Mouse (Mus musculus): ENCODE measurements around the gene Sirt4.

DNA sequence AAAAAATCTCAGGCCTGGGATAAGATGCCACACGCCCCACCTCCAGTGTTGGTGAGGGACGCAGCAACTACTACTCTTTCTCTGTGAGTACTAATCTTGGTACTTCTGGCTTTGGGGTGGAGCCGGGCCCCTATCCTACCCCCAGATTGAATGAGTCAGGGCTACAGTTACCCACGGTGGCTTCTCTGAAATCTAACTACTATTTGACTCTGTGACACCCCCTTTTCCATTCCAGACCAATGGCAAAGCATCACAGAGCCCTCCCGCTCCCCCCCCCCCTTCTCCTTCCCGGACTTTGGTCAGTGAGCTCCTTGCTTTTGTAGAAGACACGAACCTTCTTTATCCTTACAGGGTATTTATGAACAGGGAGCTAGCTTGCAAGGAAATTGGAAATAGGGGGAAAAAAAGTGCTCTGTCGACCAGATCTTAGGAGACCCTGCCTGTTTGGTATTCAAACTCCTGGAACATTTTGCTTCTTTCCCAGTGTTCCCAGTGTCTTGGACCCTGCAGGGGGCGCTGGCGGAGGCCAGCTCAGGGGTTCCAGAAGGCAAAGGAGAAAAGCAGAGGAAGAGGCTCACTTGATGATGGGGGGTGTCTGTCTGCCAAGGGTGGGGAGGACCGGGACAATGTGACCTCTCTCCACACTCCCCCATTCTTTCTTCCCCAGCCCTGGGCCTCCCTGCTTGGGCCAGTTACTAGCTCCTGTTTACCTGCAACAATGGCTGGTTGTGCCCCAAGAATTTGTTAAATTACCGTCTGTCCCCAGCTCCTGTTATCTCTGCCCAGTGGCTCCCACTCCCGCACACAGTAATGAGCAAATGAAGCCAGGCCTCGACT, 53.2 kb downstream of the Sirt4 start:
- peak; percentile 53 for TF ChIP-seq CTCF (IDR thresholded peaks at IDR 0.05)
- no peak for TF ChIP-seq EP300 (IDR thresholded peaks at IDR 0.05)
